39 mouse cellular contexts compared by ENCODE assay signal in genomic region chr8:74854786-74855185, GRCm38 (mm10). TPM values are rescaled to one million over a fixed set of nuclear protein-coding genes. Genes with fewer than 3 reads are reported as not detected.
"Had no signal": no experiment of that assay in that cellular context is flagged by ENCODE, and none has a peak within 500 bp of the region (broad histone marks: within the 10 kb centered on the region; RNA-seq: fewer than 3 reads in every experiment).

No protein-coding gene starts in this region.

- H3K9me3 ChIP-seq: heart, embryonic 12.5 days; heart, embryonic 13.5 days; heart, embryonic 15.5 days; hindbrain, embryonic 10.5 days; hindbrain, embryonic 12.5 days; hindbrain, embryonic 13.5 days; hindbrain, embryonic 15.5 days; intestine, embryonic 15.5 days; kidney, embryonic 15.5 days had no signal

- H3K4me1 ChIP-seq: heart, embryonic 12.5 days; heart, embryonic 13.5 days; heart, embryonic 15.5 days; hindbrain, embryonic 10.5 days; hindbrain, embryonic 12.5 days; hindbrain, embryonic 13.5 days; hindbrain, embryonic 15.5 days; intestine, embryonic 15.5 days; kidney, embryonic 15.5 days had no signal

- H3K36me3 ChIP-seq: heart, embryonic 12.5 days; heart, embryonic 13.5 days; heart, embryonic 15.5 days; hindbrain, embryonic 10.5 days; hindbrain, embryonic 12.5 days; hindbrain, embryonic 13.5 days; hindbrain, embryonic 15.5 days; intestine, embryonic 15.5 days; kidney, embryonic 15.5 days had no signal

- H3K27me3 ChIP-seq: heart, embryonic 12.5 days; heart, embryonic 13.5 days; heart, embryonic 15.5 days; hindbrain, embryonic 12.5 days; hindbrain, embryonic 13.5 days; hindbrain, embryonic 15.5 days; intestine, embryonic 15.5 days; kidney, embryonic 15.5 days had no signal

- DNase-seq: heart, postnatal 14 days; heart, postnatal 36 days; heart, postnatal 4 days; kidney, adult 11 months; kidney, adult 18-20 months; kidney, adult 2 months; kidney, adult 8-10 months; kidney, adult 9 months; kidney, postnatal 10 days; kidney, postnatal 14 days; kidney, postnatal 25 days; kidney, postnatal 36 days; kidney, postnatal 4 days; layer of hippocampus, adult 9-11 months; layer of hippocampus, postnatal 36 days had no signal

- H3K4me3 ChIP-seq: heart, embryonic 12.5 days; heart, embryonic 13.5 days; heart, embryonic 15.5 days; hindbrain, embryonic 10.5 days; hindbrain, embryonic 12.5 days; hindbrain, embryonic 13.5 days; hindbrain, embryonic 15.5 days; intestine, embryonic 15.5 days; kidney, embryonic 15.5 days; layer of hippocampus, adult 2 months; left cerebral cortex, adult 2 months had no signal

- H3K27ac ChIP-seq: heart, embryonic 13.5 days; heart, embryonic 15.5 days; hindbrain, embryonic 10.5 days; hindbrain, embryonic 12.5 days; hindbrain, embryonic 13.5 days; hindbrain, embryonic 14.5 days; hindbrain, embryonic 15.5 days; hindbrain, postnatal 0 days; intestine, embryonic 15.5 days; kidney, embryonic 15.5 days; kidney, postnatal 0 days; layer of hippocampus, adult 2 months; left cerebral cortex, adult 2 months had no signal

RNA-seq across cellular contexts. Expression of gene Isx, which starts 18.2 kb away (rescaled TPM):
- total RNA-seq: heart, postnatal 36 days; hematopoietic stem cell, adult 5-6 weeks; hindbrain, postnatal 0 days; layer of hippocampus, adult 18-20 months; layer of hippocampus, adult 2 months; layer of hippocampus, postnatal 10 days; layer of hippocampus, postnatal 14 days; layer of hippocampus, postnatal 25 days; layer of hippocampus, postnatal 36 days; left cerebral cortex, adult 2 months had no signal
- polyA plus RNA-seq: heart, embryonic 11.5 days; heart, embryonic 12.5 days; heart, embryonic 13.5 days; hindbrain, embryonic 10.5 days; hindbrain, embryonic 11.5 days; hindbrain, embryonic 12.5 days; hindbrain, embryonic 13.5 days; hindbrain, embryonic 14.5 days; hindbrain, embryonic 15.5 days; hindbrain, embryonic 16.5 days; hindbrain, postnatal 0 days; kidney, adult 2 months; kidney, embryonic 14.5 days; kidney, embryonic 15.5 days; kidney, embryonic 16.5 days had no signal
